Mouse (Mus musculus) liver, embryonic 14.5 days (tissue): ENCODE measurements around the gene Nrxn3. TPM values are rescaled to one million over a fixed set of nuclear protein-coding genes. Genes with fewer than 3 reads are reported as not detected.

Source experiments
- ATAC-seq: fragments of 200-750 bp; cut with Nextera tagmentation; 2 replicates; pipeline ENCODE4 v1.8.0; 2017; ENCODE audit warnings: moderate number of reproducible peaks, mild to moderate bottlenecking, moderate library complexity; ENCODE audit not compliant: insufficient read depth
- DNase-seq, 3 experiments: peaks; one replicate each; pipeline ENCODE4 v3.0.0-alpha.2; 2012 to 2013; ENCODE audit warnings: low read depth in 3 of 3, low spot score in 3 of 3
- H3K27ac ChIP-seq: fragments of 300-500 bp; sonication (generic); 2 replicates; pipeline ENCODE4 v1.5.1; 2014; ENCODE audit warnings: moderate library complexity, mild to moderate bottlenecking, control low read depth, inconsistent platforms
- H3K27me3 ChIP-seq: fragments of 300-500 bp; sonication (generic); 2 replicates; pipeline ENCODE4 v1.6.1; 2014; ENCODE audit warnings: mild to moderate bottlenecking, low read length, moderate library complexity; ENCODE audit not compliant: control insufficient read depth, insufficient read depth
- H3K36me3 ChIP-seq: fragments of 300-500 bp; sonication (generic); replicated peaks from 2 replicates; pipeline ENCODE4 v1.6.1; 2014; ENCODE audit warnings: low read depth; ENCODE audit not compliant: control insufficient read depth, insufficient read depth
- H3K4me1 ChIP-seq, 2 experiments: fragments of 200-500 bp in 1 of 2; fragments of 300-500 bp in 1 of 2; sonication (generic) in 1 of 2; replicated peaks; 2 replicates each; pipeline ENCODE4 v1.6.1; 2012 to 2014; ENCODE audit warnings: antibody characterized with exemption in 1 of 2, inconsistent platforms in 1 of 2, low read length in 1 of 2; ENCODE audit not compliant: control insufficient read depth in 2 of 2, insufficient read depth in 2 of 2
- H3K4me2 ChIP-seq: fragments of 300-500 bp; sonication (generic); 2 replicates; pipeline ENCODE4 v1.6.1; 2014; ENCODE audit warnings: low read depth, mild to moderate bottlenecking, control low read depth, moderate library complexity
- H3K4me3 ChIP-seq, 2 experiments: fragments of 200-500 bp in 1 of 2; fragments of 300-500 bp in 1 of 2; sonication (generic) in 1 of 2; 2 replicates each; pipeline ENCODE4 v1.5.1; 2012 to 2014; ENCODE audit warnings: low read depth in 2 of 2, low read length in 2 of 2, mild to moderate bottlenecking in 2 of 2, control low read depth in 1 of 2, inconsistent platforms in 1 of 2, moderate library complexity in 1 of 2; ENCODE audit not compliant: insufficient read depth in 1 of 2
- H3K9ac ChIP-seq: fragments of 300-500 bp; sonication (generic); replicated peaks from 2 replicates; pipeline ENCODE4 v1.6.1; 2014; ENCODE audit warnings: mild to moderate bottlenecking, control low read depth, moderate library complexity
- H3K9me3 ChIP-seq: fragments of 300-500 bp; sonication (generic); 2 replicates; pipeline ENCODE4 v1.6.1; 2016; ENCODE audit warnings: low read length, mixed read lengths; ENCODE audit not compliant: control insufficient read depth
- CTCF ChIP-seq: IDR thresholded peaks from 2 replicates; pipeline ENCODE4 v1.5.1; 2016; ENCODE audit warnings: antibody characterized with exemption, low read depth, control low read depth
- EP300 ChIP-seq: IDR thresholded peaks from 2 replicates; pipeline ENCODE4 v1.6.1; 2016; ENCODE audit warnings: antibody characterized with exemption, low read depth
- WGBS: fragments of 180-500 bp; shearing (Covaris S2); extraction: QIAGEN DNeasy Blood & Tissue Kit; methylation state at CpG from one replicate; pipeline ENCODE4 v1.1.7; 2014; ENCODE audit not compliant: insufficient replicate concordance; 5-methylcytosine and 5-hydroxymethylcytosine counted together
- polyA plus RNA-seq, 2 experiments: library from polyadenylated mRNA; depleted of rRNA in 1 of 2; stranded (reverse) in 1 of 2; unstranded in 1 of 2; fragments of >200 nt; fragmentation: Nextera tagmentation in 1 of 2; extraction: Ambion mirVana in 1 of 2; gene quantifications; 2 replicates each; pipeline versions ENCODE4 v1.2.1 to v1.2.3; 2012 to 2014

Nrxn3 gene
- polyA plus RNA-seq, 2 experiments = 0.12 to 0.38 TPM

DNA sequence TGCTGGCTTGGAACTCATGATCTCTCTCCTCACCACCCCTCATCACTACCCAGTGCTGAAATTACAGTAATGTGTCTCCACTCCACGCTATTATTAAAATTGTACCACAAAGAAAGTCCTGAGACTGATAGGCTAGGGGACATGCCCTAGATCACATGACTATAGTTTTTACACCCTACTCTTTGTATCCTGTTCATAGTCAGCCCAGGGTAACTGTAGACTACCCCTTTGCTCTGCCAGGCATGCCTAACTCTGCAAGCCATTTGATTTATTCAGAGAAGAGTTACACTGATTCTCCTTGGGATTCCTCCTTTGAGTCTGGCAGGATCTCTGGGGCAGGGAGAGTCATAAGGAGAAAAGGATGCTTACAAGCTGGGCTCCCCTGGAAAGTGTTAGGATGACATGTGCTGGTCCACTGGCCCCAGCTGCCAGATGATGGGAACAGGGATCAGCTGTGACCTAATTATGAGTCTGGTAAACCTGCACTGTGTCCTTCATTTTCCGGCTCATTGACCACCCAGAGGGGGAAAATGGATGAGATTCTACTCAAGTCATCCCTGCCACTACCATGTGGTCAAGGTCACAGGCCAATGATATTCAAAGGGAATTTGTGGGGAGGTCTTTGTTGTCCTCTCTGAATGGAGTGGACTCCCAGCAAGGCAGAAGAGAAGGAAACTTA, 318.9 kb downstream of the Nrxn3 start:
- Histone ChIP-seq H3K9ac (no peak overlapping the region), H3K27me3 (no peaks in the 10 kb centered on the region), H3K9me3 (no peaks in the 10 kb centered on the region), H3K27ac (no peak overlapping the region), H3K4me3 (no peak overlapping the region), H3K4me1 (no peaks in the 10 kb centered on the region), H3K36me3 (no peaks in the 10 kb centered on the region), H3K4me2 (no peak overlapping the region)
- WGBS = 54% methylated on average over 2 of the region's 2 CpGs
- DNase-seq = no peak
- TF ChIP-seq EP300 = no peak
- TF ChIP-seq CTCF = no peak
- ATAC-seq = no peak

DNA sequence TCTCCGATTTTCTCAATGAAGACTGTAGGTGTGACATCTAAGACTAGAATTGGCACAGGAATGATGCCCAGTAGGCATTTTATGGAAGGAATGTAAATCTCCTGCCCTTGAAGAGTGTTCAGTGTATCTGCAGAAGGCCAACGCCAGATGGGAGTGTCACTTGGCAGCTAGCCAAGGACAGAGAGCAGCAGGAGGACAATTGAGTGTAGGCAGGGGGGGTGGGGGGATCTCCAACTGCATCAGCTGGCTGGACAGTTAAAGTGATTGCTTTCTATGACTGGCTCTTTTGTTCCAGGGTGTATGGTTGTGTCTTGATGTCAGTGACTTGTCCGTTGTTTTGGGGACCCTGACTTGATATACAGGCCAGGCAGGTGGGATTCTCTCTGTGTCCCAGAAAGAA, 326.6 kb downstream of the Nrxn3 start:
- no peak for TF ChIP-seq CTCF
- TF ChIP-seq EP300 = no peak
- DNase-seq (no peak), ATAC-seq (no peak)
- H3K27ac ChIP-seq = no peak overlapping the region
- H3K9ac ChIP-seq = no peak overlapping the region
- no peak overlapping the region for H3K4me3 ChIP-seq
- WGBS = 28% methylated on average over 3 of the region's 3 CpGs
- no peaks in the 10 kb centered on the region for H3K9me3 ChIP-seq
- no peaks in the 10 kb centered on the region for H3K4me1 ChIP-seq
- no peak overlapping the region for H3K4me2 ChIP-seq
- H3K36me3 ChIP-seq = no peaks in the 10 kb centered on the region
- no peaks in the 10 kb centered on the region for H3K27me3 ChIP-seq

DNA sequence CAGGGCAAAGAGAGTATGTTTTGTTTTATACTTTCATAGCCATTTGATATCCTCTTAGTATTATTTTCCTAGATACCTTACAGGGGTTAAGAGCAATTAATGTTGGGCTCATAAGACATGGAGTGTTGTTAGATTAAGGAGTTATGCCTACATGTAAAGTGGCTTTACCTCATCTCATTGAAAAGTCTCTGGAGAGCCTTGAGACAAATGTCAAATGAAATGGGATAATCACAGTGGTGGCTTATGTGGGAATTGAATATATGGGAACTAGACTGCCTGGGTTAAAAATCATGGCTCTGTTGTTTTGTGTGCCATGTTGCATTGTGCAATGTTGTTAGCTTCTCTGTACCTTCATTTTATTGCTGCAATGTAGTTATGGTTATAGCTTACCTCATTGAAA, 327.0 kb downstream of the Nrxn3 start:
- H3K9me3 ChIP-seq = no peaks in the 10 kb centered on the region
- DNase-seq (no peak), ATAC-seq (no peak)
- H3K36me3 ChIP-seq = no peaks in the 10 kb centered on the region
- no peak overlapping the region for H3K4me3 ChIP-seq
- H3K9ac ChIP-seq = no peak overlapping the region
- H3K27me3 ChIP-seq = no peaks in the 10 kb centered on the region
- no peaks in the 10 kb centered on the region for H3K4me1 ChIP-seq
- no peak overlapping the region for H3K27ac ChIP-seq
- no peak overlapping the region for H3K4me2 ChIP-seq
- no peak for TF ChIP-seq EP300
- no peak for TF ChIP-seq CTCF

DNA sequence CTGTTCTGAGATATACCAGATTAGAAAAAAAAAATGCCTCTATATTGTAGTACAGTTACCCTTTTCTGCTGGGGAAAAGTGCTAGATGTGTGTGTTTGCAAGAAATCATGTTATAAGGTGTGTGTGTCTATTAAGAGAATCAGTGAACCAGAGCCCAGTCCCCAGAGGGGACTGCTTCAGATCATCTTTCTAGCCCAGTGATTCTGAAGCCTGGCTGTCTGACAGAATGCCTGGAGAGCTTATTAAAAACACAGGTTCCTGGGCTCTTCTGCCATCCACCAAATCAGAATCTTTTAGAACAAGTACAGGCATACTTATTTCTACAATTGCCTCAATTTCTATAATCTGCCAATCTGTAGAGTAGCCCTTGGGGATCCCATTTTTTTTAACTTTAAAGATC, 349.8 kb downstream of the Nrxn3 start:
- Histone ChIP-seq H3K4me3 (no peak overlapping the region), H3K27me3 (no peaks in the 10 kb centered on the region)
- TF ChIP-seq CTCF = no peak
- TF ChIP-seq EP300 = no peak

DNA sequence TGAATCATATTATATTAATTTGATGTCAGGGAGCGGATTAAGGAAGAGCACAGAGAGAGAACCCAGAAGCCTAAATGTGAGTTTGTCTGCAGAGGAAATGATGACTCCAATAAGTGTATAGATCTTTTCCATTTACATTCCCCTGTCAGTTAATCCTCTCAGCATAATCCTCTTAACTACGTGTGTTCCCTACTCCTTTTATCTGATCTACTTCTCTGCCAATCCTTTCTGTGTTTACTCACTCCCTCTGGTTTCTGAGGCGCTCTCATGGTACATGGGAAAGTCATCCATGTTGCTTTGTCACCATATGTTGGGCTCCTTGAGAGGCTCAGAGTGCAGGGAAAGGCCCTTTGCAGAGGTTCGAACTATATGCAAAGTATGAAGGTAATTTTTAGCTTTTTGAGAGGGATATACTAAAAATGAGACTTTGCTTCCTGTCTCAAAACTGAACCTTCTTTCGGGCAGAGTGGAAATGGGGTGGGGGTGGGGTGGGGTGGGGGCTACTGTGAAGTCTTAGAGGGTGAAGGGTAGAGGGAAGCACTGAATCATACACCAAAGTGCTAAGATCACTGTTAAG, 350.6 kb downstream of the Nrxn3 start:
- WGBS = 45% methylated on average over 5 of the region's 5 CpGs
- Histone ChIP-seq H3K4me2 (no peak overlapping the region), H3K36me3 (no peaks in the 10 kb centered on the region), H3K27ac (no peak overlapping the region), H3K27me3 (no peaks in the 10 kb centered on the region), H3K9me3 (no peaks in the 10 kb centered on the region), H3K4me3 (no peak overlapping the region), H3K4me1 (no peaks in the 10 kb centered on the region), H3K9ac (no peak overlapping the region)
- TF ChIP-seq CTCF (no peak), EP300 (no peak)
- DNase-seq (no peak), ATAC-seq (no peak)

More for the DNA sequence above, 349.8 kb downstream of the Nrxn3 start:
- H3K27ac ChIP-seq = no peak overlapping the region
- H3K9ac ChIP-seq = no peak overlapping the region
- no peaks in the 10 kb centered on the region for H3K4me1 ChIP-seq
- DNase-seq (no peak), ATAC-seq (no peak)
- no peaks in the 10 kb centered on the region for H3K9me3 ChIP-seq
- H3K36me3 ChIP-seq = no peaks in the 10 kb centered on the region
- no peak overlapping the region for H3K4me2 ChIP-seq
